Mouse (Mus musculus) left cerebral cortex, adult 2 months (tissue): ENCODE results near the gene Tmem37. TPM values are rescaled to one million over a fixed set of nuclear protein-coding genes. Genes with fewer than 3 reads are reported as not detected.

Source experiments
- DNase-seq, 2 experiments: peaks; one replicate each; pipeline ENCODE4 v3.0.0; 2021 to 2022; ENCODE audit warnings: low spot score in 2 of 2, mixed read lengths in 1 of 2; ENCODE audit errors: extremely low spot score in 1 of 2
- H3K27ac ChIP-seq: fragments of 200-600 bp; 2 replicates; pipeline ENCODE4 v1.8.1; 2022
- H3K4me3 ChIP-seq: fragments of 200-600 bp; 2 replicates; pipeline ENCODE4 v1.8.1; 2022
- CTCF ChIP-seq: fragments of 200-600 bp; IDR thresholded peaks from 2 replicates; pipeline ENCODE4 v1.8.1; 2022; ENCODE audit warnings: antibody characterized with exemption, mild to moderate bottlenecking, moderate library complexity
- intact Hi-C: fragments of 180-260 bp; cut with DNase I; formaldehyde crosslinking; loops from one replicate; pipeline ENCODE4 v1.15.1; 2025
- total RNA-seq, 2 experiments: library from RNA; stranded (reverse); gene quantifications; 2 replicates each; pipeline ENCODE4 v1.2.3; 2021

Tmem37 gene
- total RNA-seq, 2 experiments from 2014 or later = 1.6 to 2.5 TPM

DNA sequence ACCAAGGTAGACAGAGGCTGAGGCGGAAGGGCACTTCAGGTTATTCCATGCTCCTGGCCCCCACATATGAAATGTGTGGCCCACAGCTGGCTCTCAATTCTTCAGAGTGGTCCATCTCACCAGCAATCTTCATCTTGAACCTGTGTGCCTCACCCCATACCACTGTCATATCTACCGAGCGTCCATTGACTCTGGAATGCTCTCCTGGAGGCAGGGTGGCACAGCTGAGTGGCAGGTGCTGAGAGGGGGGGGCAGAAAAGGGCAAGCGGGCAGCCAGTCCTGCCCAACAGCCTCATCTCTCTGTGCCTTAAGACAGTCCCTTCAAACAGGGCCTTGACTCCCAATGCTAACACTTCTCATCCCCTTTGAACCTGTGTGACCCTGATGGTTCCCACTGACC, 2.7 kb downstream of the Tmem37 start:
- no peak for DNase-seq
- Histone ChIP-seq H3K27ac (no peak overlapping the region), H3K4me3 (no peak overlapping the region)
- no peak for TF ChIP-seq CTCF
- intact Hi-C loops = no loop called here

- no peak for TF ChIP-seq CTCF
- no peak overlapping the region for H3K4me3 ChIP-seq
- no peak for DNase-seq
- intact Hi-C loops = no loop called here
- no peak overlapping the region for H3K27ac ChIP-seq
These were observed 3.7 kb downstream of the Tmem37 start for GRCm38 (mm10) chr1:120070168-120070567.

GRCm38 (mm10) chr1:120069120-120069519, 4.8 kb downstream of the Tmem37 start:
- H3K4me3 ChIP-seq = no peak overlapping the region
- H3K27ac ChIP-seq = no peak overlapping the region
- intact Hi-C loops = no loop called here
- no peak for DNase-seq
- no peak for TF ChIP-seq CTCF

DNA sequence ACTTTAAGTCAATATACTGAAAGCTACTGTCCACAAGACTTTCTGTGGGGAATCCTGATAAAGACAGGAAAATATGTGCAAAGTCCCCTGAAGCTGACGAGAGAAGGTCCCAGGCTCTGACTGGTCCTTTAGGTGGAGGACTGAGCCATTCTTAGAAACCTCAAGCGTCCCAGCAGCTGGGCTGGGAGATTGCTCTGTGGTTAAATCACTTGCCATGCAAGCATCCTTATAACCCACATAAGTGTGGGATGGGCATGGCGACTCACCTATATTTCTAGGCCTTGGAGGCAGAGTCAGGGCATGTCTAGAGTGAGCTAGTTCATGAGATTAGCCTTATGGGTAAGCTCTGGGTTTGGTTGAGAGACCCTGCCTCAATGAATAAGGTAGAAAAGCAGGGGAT, 7.2 kb downstream of the Tmem37 start:
- Histone ChIP-seq H3K4me3 (no peak overlapping the region), H3K27ac (no peak overlapping the region)
- no peak for TF ChIP-seq CTCF
- intact Hi-C loops = no loop called here
- DNase-seq = no peak

DNA sequence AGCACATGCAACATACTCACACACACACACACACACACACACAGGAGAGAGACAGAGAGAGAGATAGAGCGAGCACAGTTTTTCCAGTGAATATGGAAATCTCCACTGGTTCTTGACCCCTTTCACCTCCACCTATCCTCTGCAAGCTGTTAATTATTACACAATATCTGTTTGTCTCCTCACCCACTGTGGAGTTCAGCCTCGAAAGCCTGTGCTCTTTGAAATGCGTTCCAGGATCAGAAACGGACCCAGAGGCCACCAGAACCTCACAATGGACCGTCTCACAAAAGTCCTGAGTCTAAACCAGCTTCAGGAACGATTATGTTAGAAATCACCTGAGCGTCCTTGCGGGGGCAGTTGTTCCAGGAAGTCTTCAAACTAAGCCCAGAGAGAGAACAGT, 7.7 kb downstream of the Tmem37 start:
- intact Hi-C loops = no loop called here
- Histone ChIP-seq H3K4me3 (no peak overlapping the region), H3K27ac (no peak overlapping the region)
- no peak for TF ChIP-seq CTCF
- DNase-seq = no peak

DNA sequence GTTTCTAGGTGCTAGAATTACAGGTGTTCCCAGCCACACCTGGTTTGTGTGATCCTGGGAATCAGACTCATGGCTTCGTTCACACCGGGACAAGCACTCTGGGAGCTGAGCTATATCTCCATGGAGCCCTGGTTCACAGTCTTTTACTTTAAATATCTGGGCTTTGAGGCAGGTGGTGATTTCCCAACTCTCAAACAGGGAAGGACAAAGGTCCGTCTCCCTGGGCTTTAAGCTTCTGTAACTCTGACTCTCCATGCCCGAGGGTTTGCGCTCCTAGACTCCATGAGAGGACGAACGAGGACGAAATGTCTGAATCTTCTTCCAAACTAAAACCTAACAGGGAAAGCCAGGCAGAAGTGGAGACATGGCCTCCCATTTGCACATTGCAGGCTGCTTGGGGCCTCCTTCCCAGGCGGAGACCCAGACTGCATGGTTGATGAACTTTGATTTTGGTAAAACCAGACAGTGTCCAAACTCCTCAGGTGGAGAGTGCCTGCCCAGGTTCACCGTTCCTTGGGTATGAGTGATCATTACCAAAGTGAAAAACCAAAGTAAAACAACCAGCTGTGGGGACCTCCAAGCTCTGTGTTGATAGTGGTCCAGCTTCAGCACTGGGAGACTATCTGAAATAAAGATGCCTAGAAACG, 9.7 kb downstream of the Tmem37 start:
- intact Hi-C loops = no loop called here
- Histone ChIP-seq H3K4me3 (no peak overlapping the region), H3K27ac (no peak overlapping the region)
- no peak for DNase-seq
- no peak for TF ChIP-seq CTCF

DNA sequence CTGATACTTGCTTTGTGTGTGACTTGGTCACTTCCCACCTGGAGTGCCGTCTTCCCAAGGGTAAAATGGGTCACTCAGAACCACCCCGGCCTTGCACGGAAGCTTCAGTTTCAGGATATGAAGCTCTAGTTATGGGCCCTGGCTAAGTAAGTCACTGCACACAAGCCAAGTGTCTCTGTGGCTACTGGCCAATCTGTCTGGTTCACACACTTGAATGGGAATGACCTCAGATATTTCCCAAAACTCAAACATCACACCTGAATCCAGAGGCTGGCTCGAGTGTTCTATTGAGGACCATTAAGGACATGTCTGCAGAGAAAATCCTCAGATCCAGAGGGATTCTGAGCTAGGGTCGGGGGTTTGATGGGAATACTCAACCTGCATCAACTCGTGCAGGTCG, 11.6 kb downstream of the Tmem37 start:
- intact Hi-C loops = no loop called here
- DNase-seq = no peak
- TF ChIP-seq CTCF = no peak
- Histone ChIP-seq H3K27ac (no peak overlapping the region), H3K4me3 (no peak overlapping the region)

GRCm38 (mm10) chr1:120060687-120061086, 13.2 kb downstream of the Tmem37 start:
- no peak for TF ChIP-seq CTCF
- intact Hi-C loops = no loop called here
- DNase-seq = no peak
- Histone ChIP-seq H3K27ac (no peak overlapping the region), H3K4me3 (no peak overlapping the region)

GRCm38 (mm10) chr1:120057674-120058430, 16.0 kb downstream of the Tmem37 start:
- TF ChIP-seq CTCF = no peak
- intact Hi-C loops = no loop called here
- Histone ChIP-seq H3K4me3 (no peak overlapping the region), H3K27ac (no peak overlapping the region)
- DNase-seq = no peak

GRCm38 (mm10) chr1:120057044-120057443, 16.8 kb downstream of the Tmem37 start:
- intact Hi-C loops = no loop called here
- Histone ChIP-seq H3K4me3 (no peak overlapping the region), H3K27ac (no peak overlapping the region)
- no peak for TF ChIP-seq CTCF
- no peak for DNase-seq

DNA sequence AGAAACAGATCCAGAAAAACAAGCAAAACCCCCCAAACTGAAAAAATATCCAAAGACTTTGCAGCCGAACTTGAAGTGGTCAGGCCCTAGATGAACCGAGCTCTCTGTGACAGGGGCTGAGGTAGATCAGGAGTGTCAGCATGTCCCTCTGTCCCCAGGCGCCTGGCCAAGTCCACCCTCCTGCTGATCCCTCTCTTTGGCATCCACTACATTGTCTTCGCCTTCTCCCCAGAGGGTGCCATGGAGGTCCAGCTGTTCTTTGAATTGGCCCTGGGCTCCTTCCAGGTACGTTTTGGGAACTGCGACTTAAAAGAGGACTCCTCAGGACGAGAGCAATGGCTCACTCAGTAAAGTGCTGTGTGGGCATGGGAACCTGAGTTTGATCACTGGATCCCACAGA, 17.6 kb downstream of the Tmem37 start:
- TF ChIP-seq CTCF = no peak
- intact Hi-C loops = no loop called here
- no peak overlapping the region for H3K4me3 ChIP-seq
- H3K27ac ChIP-seq = no peak overlapping the region
- no peak for DNase-seq

DNA sequence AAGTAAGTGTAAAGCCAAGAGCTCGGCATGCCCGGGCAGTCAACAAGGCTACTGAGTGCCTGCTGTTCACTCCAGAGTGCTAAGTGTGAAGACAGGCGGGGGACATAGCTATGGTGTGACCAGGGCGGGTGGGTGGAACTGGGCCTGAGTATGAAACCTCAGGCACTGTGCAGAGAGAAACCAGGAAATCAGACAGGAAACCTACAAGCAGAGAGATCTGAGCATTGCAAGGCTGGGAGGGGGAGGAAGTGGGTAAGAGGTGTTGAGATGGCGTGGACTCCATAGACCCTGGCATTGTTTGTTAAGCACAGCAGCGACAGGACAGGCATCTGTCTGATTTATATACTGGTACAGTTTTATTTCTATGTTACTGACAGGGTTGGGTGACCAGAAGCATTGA, 18.4 kb downstream of the Tmem37 start:
- TF ChIP-seq CTCF = no peak

GRCm38 (mm10) chr1:120054997-120055396, 18.9 kb downstream of the Tmem37 start:
- intact Hi-C loops = no loop called here
- no peak overlapping the region for H3K27ac ChIP-seq
- no peak for TF ChIP-seq CTCF
- H3K4me3 ChIP-seq = no peak overlapping the region
- no peak for DNase-seq

More for the DNA sequence above, 18.4 kb downstream of the Tmem37 start:
- no peak for DNase-seq
- intact Hi-C loops = no loop called here
- H3K4me3 ChIP-seq = no peak overlapping the region
- no peak overlapping the region for H3K27ac ChIP-seq
